Mouse (Mus musculus) thymus, adult 2 months (tissue): Measurements from ENCODE around the gene Zfyve28.

ENCODE experiments used
- CTCF ChIP-seq: fragments of 200-500 bp; IDR thresholded peaks from 2 replicates; pipeline ENCODE4 v1.5.1; 2012; ENCODE audit warnings: mild to moderate bottlenecking, control low read depth, low read length, moderate library complexity, borderline replicate concordance; ENCODE audit not compliant: control insufficient read depth, poor library complexity, insufficient read depth; ENCODE audit errors: extremely low read depth
- POLR2A ChIP-seq: fragments of 200-500 bp; IDR thresholded peaks from 2 replicates; pipeline ENCODE4 v1.6.1; 2012; ENCODE audit warnings: mild to moderate bottlenecking, low read length, control low read depth, moderate library complexity; ENCODE audit not compliant: control insufficient read depth, poor library complexity, insufficient read depth; ENCODE audit errors: extremely low read depth

- TF ChIP-seq CTCF (no peak), POLR2A (no peak)
These were observed 38.0 kb upstream of the Zfyve28 start for GRCm38 (mm10) chr5:34326249-34326691.
